Mouse (Mus musculus): ENCODE measurements around the gene Mrpl21. TPM values are rescaled to one million over a fixed set of nuclear protein-coding genes. Genes with fewer than 3 reads are reported as not detected.

Mrpl21 gene
- total and polyA plus RNA-seq, 3 experiments = 86.0 to 129 (median 116) TPM

GRCm38 (mm10) chr19:3297775-3298174 lies 15.1 kb downstream of the Mrpl21 start:
- no peak for DNase-seq (ENCODE audit: extremely low read depth)
- no peaks in the 10 kb centered on the region for H3K4me1 ChIP-seq (ENCODE audit: control insufficient read depth in 1 of 2, insufficient read depth in 2 of 2)
- dilution Hi-C loops (cut with MboI; ENCODE audit: extremely low pct_ligation_motif_present, extremely low pct_unique_long_range_greater_than_20kb, low sequenced_read_pairs) (no loop called here), in situ Hi-C loops (cut with MboI; ENCODE audit: low pct_ligation_motif_present, low pct_unique_long_range_greater_than_20kb, low sequenced_read_pairs) (no loop called here)
- H3K36me3 ChIP-seq (replicated peaks in 1 of 2; ENCODE audit: control insufficient read depth in 1 of 2, insufficient read depth in 1 of 2, low read length in 1 of 2) = peaks cover 0 to 16% of the 10 kb centered on the region in 2 experiments
- TF ChIP-seq MAFK (IDR thresholded peaks at IDR 0.05; ENCODE audit: insufficient replicate concordance, low read length) = no peak
- no peak for TF ChIP-seq POLR2A (IDR thresholded peaks at IDR 0.05; ENCODE audit: low read depth, low read length)
- TF ChIP-seq ETS1 (conservative IDR thresholded peaks at IDR 0.05; ENCODE audit: low read depth, low read length) = no peak
- TF ChIP-seq SMC3 (IDR thresholded peaks at IDR 0.05; ENCODE audit: low read depth, low read length) = no peak
- no peak for TF ChIP-seq JUND (conservative IDR thresholded peaks at IDR 0.05; ENCODE audit: low read depth, low read length)
- TF ChIP-seq ZMIZ1 (IDR thresholded peaks at IDR 0.05; ENCODE audit: low read depth, low read length) = no peak
- no peak for TF ChIP-seq CHD2 (IDR thresholded peaks at IDR 0.05; ENCODE audit: low read length)
- no peak for TF ChIP-seq TCF12 (IDR thresholded peaks at IDR 0.05; ENCODE audit: low read depth, low read length)
- no peak for TF ChIP-seq HCFC1 (IDR thresholded peaks at IDR 0.05; ENCODE audit: low read depth, low read length)
- H3K79me2 ChIP-seq (replicated peaks; ENCODE audit: control insufficient read depth, extremely low read depth, insufficient read depth, poor library complexity, severe bottlenecking) = no peaks in the 10 kb centered on the region
- H3K9ac ChIP-seq (ENCODE audit: insufficient read depth, low read depth) = no peak overlapping the region
- H3K27me3 ChIP-seq (replicated peaks) = no peaks in the 10 kb centered on the region
- H3K4me3 ChIP-seq (replicated peaks in 1 of 3; ENCODE audit: low read depth in 2 of 3, low read length in 2 of 3, poor library complexity in 1 of 3) = no peak overlapping the region
- H3K4me2 ChIP-seq (ENCODE audit: insufficient read depth, low read depth, poor library complexity, severe bottlenecking) = no peak overlapping the region
- H3K9me3 ChIP-seq (replicated peaks; ENCODE audit: low read length) = no peaks in the 10 kb centered on the region
- H3K27ac ChIP-seq (ENCODE audit: insufficient read depth, low read depth) = no peak overlapping the region

- Histone ChIP-seq H3K9ac (ENCODE audit: insufficient read depth, low read depth) (no peak overlapping the region), H3K4me1 (ENCODE audit: control insufficient read depth in 1 of 2, insufficient read depth in 2 of 2) (peaks cover 4 to 8% of the 10 kb centered on the region in 2 experiments; a peak in 3 of 4 replicates), H3K36me3 (replicated peaks in 1 of 2; ENCODE audit: control insufficient read depth in 1 of 2, insufficient read depth in 1 of 2, low read length in 1 of 2) (no peaks in the 10 kb centered on the region), H3K9me3 (replicated peaks; ENCODE audit: low read length) (no peaks in the 10 kb centered on the region), H3K27ac (ENCODE audit: insufficient read depth, low read depth) (no peak overlapping the region), H3K79me2 (replicated peaks; ENCODE audit: control insufficient read depth, extremely low read depth, insufficient read depth, poor library complexity, severe bottlenecking) (no peaks in the 10 kb centered on the region), H3K4me2 (ENCODE audit: insufficient read depth, low read depth, poor library complexity, severe bottlenecking) (no peak overlapping the region), H3K27me3 (replicated peaks) (peaks cover 3% of the 10 kb centered on the region), H3K4me3 (replicated peaks in 1 of 3; ENCODE audit: low read depth in 2 of 3, low read length in 2 of 3, poor library complexity in 1 of 3) (no peak overlapping the region)
- DNase-seq (ENCODE audit: extremely low read depth) = no peak
- dilution Hi-C loops (cut with MboI; ENCODE audit: extremely low pct_ligation_motif_present, extremely low pct_unique_long_range_greater_than_20kb, low sequenced_read_pairs) = no loop called here
- in situ Hi-C loops (cut with MboI; ENCODE audit: low pct_ligation_motif_present, low pct_unique_long_range_greater_than_20kb, low sequenced_read_pairs) = no loop called here
- no peak for TF ChIP-seq UBTF (IDR thresholded peaks at IDR 0.05; ENCODE audit: low read depth, low read length)
- TF ChIP-seq USF1 (IDR thresholded peaks at IDR 0.05; ENCODE audit: low read depth, low read length) = peak; percentile 16; the same call in 1 of the 2 replicates
- TF ChIP-seq CTCF (conservative IDR thresholded peaks at IDR 0.05 in 1 of 2, IDR thresholded peaks at IDR 0.05 in 1 of 2; ENCODE audit: low read depth in 2 of 2, low read length in 2 of 2) = no peak
- no peak for TF ChIP-seq CHD2 (IDR thresholded peaks at IDR 0.05; ENCODE audit: low read length)
- no peak for TF ChIP-seq PAX5 (IDR thresholded peaks at IDR 0.05; ENCODE audit: low read length)
- TF ChIP-seq GABPA (IDR thresholded peaks at IDR 0.05; ENCODE audit: insufficient replicate concordance, low read depth, low read length) = no peak
- TF ChIP-seq RCOR1 (conservative IDR thresholded peaks at IDR 0.05; ENCODE audit: low read depth, low read length) = no peak
- TF ChIP-seq MAZ (IDR thresholded peaks at IDR 0.05; ENCODE audit: low read depth, low read length) = no peak
- 0 out of 2 replicates have a peak, but pooled peaks have one; percentile 34 for TF ChIP-seq SIN3A (IDR thresholded peaks at IDR 0.05; ENCODE audit: low read length)
- no peak for TF ChIP-seq MEF2A (IDR thresholded peaks at IDR 0.05; ENCODE audit: borderline replicate concordance, low read depth, low read length)
- no peak for TF ChIP-seq KAT2A (IDR thresholded peaks at IDR 0.05; ENCODE audit: insufficient replicate concordance, low read length)
- 0 out of 2 replicates have a peak, but pooled peaks have one; percentile 23 for TF ChIP-seq BHLHE40 (IDR thresholded peaks at IDR 0.05; ENCODE audit: low read depth, low read length)
- TF ChIP-seq HCFC1 (IDR thresholded peaks at IDR 0.05; ENCODE audit: low read depth, low read length) = no peak
- TF ChIP-seq JUND (conservative IDR thresholded peaks at IDR 0.05; ENCODE audit: low read depth, low read length) = no peak
- TF ChIP-seq MAFK (IDR thresholded peaks at IDR 0.05; ENCODE audit: insufficient replicate concordance, low read length) = no peak
- TF ChIP-seq ZMIZ1 (IDR thresholded peaks at IDR 0.05; ENCODE audit: low read depth, low read length) = no peak
- TF ChIP-seq USF2 (conservative IDR thresholded peaks at IDR 0.05; ENCODE audit: low read depth, low read length) = no peak
- no peak for TF ChIP-seq TCF12 (IDR thresholded peaks at IDR 0.05; ENCODE audit: low read depth, low read length)
- TF ChIP-seq MYC (IDR thresholded peaks at IDR 0.05; ENCODE audit: low read depth, low read length) = no peak
- TF ChIP-seq NELFE (IDR thresholded peaks at IDR 0.05; ENCODE audit: low read depth, low read length) = no peak
- TF ChIP-seq E2F4 (IDR thresholded peaks at IDR 0.05; ENCODE audit: insufficient replicate concordance, low read depth, low read length) = no peak
- no peak for TF ChIP-seq POLR2AphosphoS2 (IDR thresholded peaks at IDR 0.05; ENCODE audit: low read depth, low read length)
- no peak for TF ChIP-seq ZKSCAN1 (IDR thresholded peaks at IDR 0.05; ENCODE audit: borderline replicate concordance, low read depth, low read length)
- TF ChIP-seq IRF4 (IDR thresholded peaks at IDR 0.05; ENCODE audit: low read depth, low read length) = no peak
- TF ChIP-seq EP300 (IDR thresholded peaks at IDR 0.05; ENCODE audit: low read length) = 0 out of 2 replicates have a peak, but pooled peaks have one; percentile 16
- no peak for TF ChIP-seq NRF1 (IDR thresholded peaks at IDR 0.05; ENCODE audit: low read depth, low read length)
- no peak for TF ChIP-seq JUN (IDR thresholded peaks at IDR 0.05; ENCODE audit: insufficient read depth, low read depth, low read length)
- TF ChIP-seq RAD21 (IDR thresholded peaks at IDR 0.05; ENCODE audit: low read depth, low read length) = no peak
- TF ChIP-seq MAX (IDR thresholded peaks at IDR 0.05; ENCODE audit: low read length) = peak; percentile 36; the same call in 1 of the 2 replicates
- peak; percentile 30; the same call in 1 of the 2 replicates for TF ChIP-seq ETS1 (conservative IDR thresholded peaks at IDR 0.05; ENCODE audit: low read depth, low read length)
These were observed 21.3 kb downstream of the Mrpl21 start for GRCm38 (mm10) chr19:3304017-3304416.
